ENCODE assay signal across 17 mouse cellular contexts in the genomic region with DNA sequence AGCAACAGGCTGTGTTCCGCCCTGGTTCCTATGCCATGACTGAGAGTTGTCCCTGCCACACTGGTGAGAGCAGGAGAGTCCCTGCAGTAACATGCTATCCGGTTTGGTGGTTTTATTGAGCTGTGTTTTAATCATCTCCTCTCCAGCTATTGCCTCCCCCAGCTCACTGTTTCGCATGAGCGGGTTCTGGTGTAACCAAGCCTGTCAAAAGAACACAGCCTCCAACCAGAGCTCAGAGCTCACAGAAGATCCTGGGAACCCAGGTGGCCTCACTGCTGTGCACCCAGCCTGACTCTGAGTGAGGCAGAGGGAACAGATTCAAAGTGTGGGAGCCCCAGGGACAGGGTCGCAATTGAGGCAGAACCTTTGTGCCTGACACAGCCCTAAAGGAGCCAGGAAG. TPM values are rescaled to one million over a fixed set of nuclear protein-coding genes. Genes with fewer than 3 reads are reported as not detected.
DNase-seq lines count a peak whose midpoint lies in the region; ATAC-seq and TF ChIP-seq lines count a peak whose summit lies in the region.
"Had no signal": no experiment of that assay in that cellular context is flagged by ENCODE, and none has a peak within 500 bp of the region (broad histone marks: within the 10 kb centered on the region; RNA-seq: fewer than 3 reads in every experiment).

No protein-coding gene starts in this region.

- TF ChIP-seq POLR2A in olfactory bulb, adult 2 months (IDR thresholded peaks at IDR 0.05; ENCODE audit: insufficient read depth, low read depth, low read length): no peak

- no peaks in the 10 kb centered on the region for H3K9me3 ChIP-seq in hindbrain, embryonic 12.5 days (replicated peaks)
- H3K9me3 ChIP-seq in kidney, embryonic 15.5 days (replicated peaks): no peaks in the 10 kb centered on the region
- H3K9me3 ChIP-seq in forebrain, embryonic 12.5 days: no peaks in the 10 kb centered on the region
- H3K9me3 ChIP-seq: forebrain, embryonic 10.5 days; lung, embryonic 15.5 days had no signal

- ATAC-seq in hindbrain, embryonic 12.5 days (ENCODE audit: low FRiP score): peak; percentile 12; the same call in 1 of the 2 replicates
- peak; percentile 81 for ATAC-seq in kidney, embryonic 15.5 days (replicated peaks; ENCODE audit: low FRiP score)
- ATAC-seq in granulocyte monocyte progenitor cell, adult 5-6 weeks (replicated peaks; ENCODE audit: poor library complexity, severe bottlenecking): no peak
- no peak for ATAC-seq in forebrain, embryonic 12.5 days (ENCODE audit: low FRiP score)

- TF ChIP-seq CTCF in olfactory bulb, adult 2 months (IDR thresholded peaks at IDR 0.05; ENCODE audit: insufficient read depth, low read depth, low read length): no peak

- no peaks in the 10 kb centered on the region for H3K27me3 ChIP-seq in hindbrain, embryonic 12.5 days
- H3K27me3 ChIP-seq in kidney, embryonic 15.5 days: no peaks in the 10 kb centered on the region
- H3K27me3 ChIP-seq in forebrain, embryonic 12.5 days: no peaks in the 10 kb centered on the region
- H3K27me3 ChIP-seq: lung, embryonic 15.5 days had no signal

- H3K4me2 ChIP-seq in hindbrain, embryonic 12.5 days (replicated peaks): no peak overlapping the region
- H3K4me2 ChIP-seq in kidney, embryonic 15.5 days: 0 out of 2 replicates have a peak overlapping the region, but pooled peaks have one; percentile 6
- no peak overlapping the region for H3K4me2 ChIP-seq in forebrain, embryonic 12.5 days
- H3K4me2 ChIP-seq: heart, embryonic 11.5 days; lung, embryonic 15.5 days had no signal

- DNase-seq in layer of hippocampus, adult 9-11 months: peak; percentile 61
- DNase-seq in layer of hippocampus, postnatal 25 days (ENCODE audit: extremely low spot score in 1 of 2, low spot score in 1 of 2): no peak
- DNase-seq in lung, adult 18-20 months: no peak
- DNase-seq: cerebellum, postnatal 10 days; gastrocnemius, adult 2 months; layer of hippocampus, postnatal 36 days; liver; right cerebral cortex, postnatal 4 days; thymus, postnatal 14 days had no signal

- peak overlapping the region; percentile 30; the same call in 1 of the 2 replicates for H3K27ac ChIP-seq in hindbrain, embryonic 12.5 days
- H3K27ac ChIP-seq in kidney, embryonic 15.5 days: peak overlapping the region; percentile 91
- peak overlapping the region; percentile 47 for H3K27ac ChIP-seq in olfactory bulb, adult 2 months (ENCODE audit: insufficient read depth, low read depth, low read length)
- no peak overlapping the region for H3K27ac ChIP-seq in forebrain, embryonic 12.5 days
- H3K27ac ChIP-seq: forebrain, embryonic 10.5 days; gastrocnemius, adult 2 months; lung, embryonic 15.5 days had no signal

- H3K36me3 ChIP-seq in hindbrain, embryonic 12.5 days: peaks cover 91% of the 10 kb centered on the region
- H3K36me3 ChIP-seq in kidney, embryonic 15.5 days: peaks cover 61% of the 10 kb centered on the region
- peaks cover 89% of the 10 kb centered on the region for H3K36me3 ChIP-seq in forebrain, embryonic 12.5 days (replicated peaks)

- 76% methylated on average over 5 of the region's 5 CpGs for WGBS in hindbrain, embryonic 12.5 days
- 47% methylated on average over 5 of the region's 5 CpGs for WGBS in kidney, embryonic 15.5 days
- 41% methylated on average over 5 of the region's 5 CpGs for WGBS in olfactory bulb, adult 2 months
- WGBS in forebrain, embryonic 12.5 days: 83% methylated on average over 5 of the region's 5 CpGs

- H3K4me3 ChIP-seq in hindbrain, embryonic 12.5 days: no peak overlapping the region
- no peak overlapping the region for H3K4me3 ChIP-seq in kidney, embryonic 15.5 days (replicated peaks)
- no peak overlapping the region for H3K4me3 ChIP-seq in olfactory bulb, adult 2 months (ENCODE audit: insufficient read depth, low read depth, low read length)
- H3K4me3 ChIP-seq in forebrain, embryonic 12.5 days (replicated peaks): no peak overlapping the region
- H3K4me3 ChIP-seq: forebrain, embryonic 10.5 days; gastrocnemius, adult 2 months; lung, embryonic 15.5 days had no signal

- H3K9ac ChIP-seq in hindbrain, embryonic 12.5 days: no peak overlapping the region
- no peak overlapping the region for H3K9ac ChIP-seq in kidney, embryonic 15.5 days
- H3K9ac ChIP-seq in forebrain, embryonic 12.5 days: no peak overlapping the region
- H3K9ac ChIP-seq: lung, embryonic 15.5 days had no signal

- peaks cover 21% of the 10 kb centered on the region for H3K4me1 ChIP-seq in hindbrain, embryonic 12.5 days
- H3K4me1 ChIP-seq in kidney, embryonic 15.5 days: peaks cover 74% of the 10 kb centered on the region
- peaks cover 38% of the 10 kb centered on the region for H3K4me1 ChIP-seq in olfactory bulb, adult 2 months (ENCODE audit: control insufficient read depth, insufficient read depth, low read length)
- H3K4me1 ChIP-seq in forebrain, embryonic 12.5 days: no peaks in the 10 kb centered on the region
- H3K4me1 ChIP-seq: lung, embryonic 15.5 days had no signal

RNA-seq across cellular contexts. Expression of a gene that starts 55.3 kb away (rescaled TPM):
- total RNA-seq in layer of hippocampus, postnatal 25 days (2021): 10 to 100 TPM; 92.0 to 93.4 TPM
- polyA plus RNA-seq in hindbrain, embryonic 12.5 days (2016; fragmentation: Nextera tagmentation; extraction: Ambion mirVana): 75.3 and 86.9 TPM in 2 replicates
- polyA plus RNA-seq in kidney, embryonic 15.5 days (2015; fragmentation: Nextera tagmentation; extraction: Ambion mirVana): 32.3 and 34.3 TPM in 2 replicates
- polyA plus RNA-seq in olfactory bulb, adult 2 months (2012; ENCODE audit: insufficient read depth, insufficient read length, low replicate concordance, missing spikeins): not detected in 2 replicates
- 7.7 and 13.3 TPM in 2 replicates for total RNA-seq in granulocyte monocyte progenitor cell, adult 5-6 weeks (2014; fragmentation: Nextera tagmentation)
- 5.7 and 8.9 TPM in 2 replicates for total RNA-seq in granulocyte monocyte progenitor cell, adult 5-6 weeks (2017)
- 61.6 and 63.4 TPM in 2 replicates for polyA plus RNA-seq in forebrain, embryonic 12.5 days (2016; fragmentation: Nextera tagmentation; extraction: Ambion mirVana)

Comparison
In these comparisons a context has a peak if more than half of its experiments do, and no peak if none do; other contexts are left out.
1. ATAC-seq: peak in hindbrain, embryonic 12.5 days (single experiment) and kidney, embryonic 15.5 days (single experiment); none in granulocyte monocyte progenitor cell, adult 5-6 weeks (single experiment) and forebrain, embryonic 12.5 days (single experiment).
2. RNA of a gene that starts 55.3 kb away (polyA plus RNA-seq): 75.3 to 86.9 TPM in hindbrain, embryonic 12.5 days, 61.6 to 63.4 TPM in forebrain, embryonic 12.5 days and 32.3 to 34.3 TPM in kidney, embryonic 15.5 days; not detected in olfactory bulb, adult 2 months; every median in the first group is over 10 times any median in the second.